Mouse (Mus musculus) left cerebral cortex, adult 2 months (tissue): Measurements from ENCODE around the gene Tmem25. TPM values are rescaled to one million over a fixed set of nuclear protein-coding genes. Genes with fewer than 3 reads are reported as not detected.

Source experiments
- DNase-seq, 2 experiments: peaks; one replicate each; pipeline ENCODE4 v3.0.0; 2021 to 2022; ENCODE audit warnings: low spot score in 2 of 2, mixed read lengths in 1 of 2; ENCODE audit errors: extremely low spot score in 1 of 2
- H3K27ac ChIP-seq: fragments of 200-600 bp; 2 replicates; pipeline ENCODE4 v1.8.1; 2022
- H3K4me3 ChIP-seq: fragments of 200-600 bp; 2 replicates; pipeline ENCODE4 v1.8.1; 2022
- CTCF ChIP-seq: fragments of 200-600 bp; IDR thresholded peaks from 2 replicates; pipeline ENCODE4 v1.8.1; 2022; ENCODE audit warnings: antibody characterized with exemption, mild to moderate bottlenecking, moderate library complexity
- intact Hi-C: fragments of 180-260 bp; cut with DNase I; formaldehyde crosslinking; loops from one replicate; pipeline ENCODE4 v1.15.1; 2025
- long read RNA-seq, 2 experiments: library from polyadenylated mRNA; stranded (forward); transcript quantifications; one replicate each; pipeline ENCODE4 v2.0.0; 2021; ENCODE audit warnings: borderline mapping rate in 2 of 2
- total RNA-seq, 2 experiments: library from RNA; stranded (reverse); gene quantifications; 2 replicates each; pipeline ENCODE4 v1.2.3; 2021

Gene Tmem25
- 10 to 100 TPM; 54.4 to 62.8 TPM for total RNA-seq
- long read RNA-seq, experiment 1, transcript Tmem25-202 (7 exons, 2,649 nt), result minor isoform, 7 of 114 reads
- long read RNA-seq, experiment 1, transcript Tmem25-201 (9 exons, 2,448 nt), result major isoform, 27 of 114 reads
- long read RNA-seq, experiment 1, partial matches to known transcripts, result 30 of 114 reads
- long read RNA-seq, experiment 1, other reads (novel, unspliced or antisense), result 48 of 114 reads
- long read RNA-seq, experiment 2, transcript Tmem25-201 (9 exons, 2,448 nt), result major isoform, 20 of 94 reads
- long read RNA-seq, experiment 2, partial matches to known transcripts, result 27 of 94 reads
- long read RNA-seq, experiment 2, other reads (novel, unspliced or antisense), result 44 of 94 reads

DNA sequence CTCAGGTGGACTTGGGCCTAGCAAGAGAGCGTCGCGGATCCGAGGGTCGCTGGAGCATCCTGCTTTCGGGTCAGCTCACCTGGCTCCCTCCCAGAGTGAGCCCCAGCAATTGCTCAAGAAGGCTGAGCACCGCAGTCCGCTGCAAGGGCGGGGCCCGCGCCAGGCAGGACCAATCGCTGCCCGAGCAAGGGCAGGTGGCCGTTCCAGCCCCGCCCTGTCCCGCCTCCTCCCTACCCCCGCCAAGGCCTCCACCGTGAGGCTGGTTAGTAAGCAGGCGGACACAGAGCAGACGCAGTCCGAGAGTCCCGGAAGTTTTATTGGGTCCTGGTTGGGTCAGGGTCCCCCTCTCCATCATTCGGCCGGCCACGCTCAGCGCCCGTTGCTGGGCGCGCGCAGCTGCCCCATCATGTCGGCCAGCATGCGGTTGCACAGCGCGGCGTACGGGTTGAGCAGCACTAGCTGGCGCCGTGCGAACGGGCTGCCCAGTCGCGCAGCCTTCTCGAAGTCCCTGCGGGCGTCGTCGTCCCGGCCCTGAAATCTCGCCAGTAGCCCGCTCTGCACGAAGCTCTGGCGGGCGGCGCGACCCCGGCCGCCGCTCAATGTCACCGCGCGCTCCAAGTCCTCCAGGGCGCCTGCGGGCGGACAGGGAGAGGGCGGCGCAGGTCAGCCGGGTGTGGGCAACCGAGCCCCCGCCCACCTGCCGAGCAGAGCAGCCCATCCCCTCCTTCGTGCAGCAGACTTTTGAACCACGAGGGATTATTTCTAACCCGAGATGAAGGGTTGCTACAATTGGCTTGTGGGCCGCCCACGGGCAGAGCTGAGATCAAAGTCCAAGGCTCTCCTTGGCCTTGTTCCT is at the start of gene Tmem25:
TSS of gene Tmem25 (minus strand) at position 206 of the 856 bp plus-strand sequence.
- H3K4me3 ChIP-seq, result peak within 1 kb of the TSS; percentile 76
- TF ChIP-seq CTCF, result no peak
- DNase-seq, result peak; percentile 88 to 90
- peak within 1 kb of the TSS; percentile 87 for H3K27ac ChIP-seq
- intact Hi-C loops, result no loop called here

DNA sequence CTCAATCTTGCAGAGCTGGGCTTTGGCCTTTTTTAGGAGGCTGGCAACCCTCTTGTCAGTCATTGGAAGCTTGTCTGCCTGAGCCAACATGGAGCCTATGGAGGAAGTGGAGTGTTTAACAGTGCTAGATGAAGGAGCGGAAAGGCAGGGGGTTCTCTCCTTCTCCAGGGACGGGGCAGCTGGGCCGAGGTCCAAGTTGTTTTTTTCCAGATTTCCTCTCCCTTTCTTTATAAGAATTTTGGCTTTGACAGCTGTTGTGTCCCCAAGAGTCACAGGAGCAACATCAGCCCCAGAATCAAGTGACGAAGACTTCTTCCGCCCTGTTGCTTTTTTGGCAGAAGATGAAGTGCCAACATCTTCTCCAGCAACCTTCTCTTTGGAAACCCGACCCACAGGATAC is 48.3 kb upstream of the Tmem25 start:
- no peak for TF ChIP-seq CTCF
- H3K4me3 ChIP-seq, result no peak overlapping the region
- intact Hi-C loops, result no loop called here
- no peak for DNase-seq
- no peak overlapping the region for H3K27ac ChIP-seq

DNA sequence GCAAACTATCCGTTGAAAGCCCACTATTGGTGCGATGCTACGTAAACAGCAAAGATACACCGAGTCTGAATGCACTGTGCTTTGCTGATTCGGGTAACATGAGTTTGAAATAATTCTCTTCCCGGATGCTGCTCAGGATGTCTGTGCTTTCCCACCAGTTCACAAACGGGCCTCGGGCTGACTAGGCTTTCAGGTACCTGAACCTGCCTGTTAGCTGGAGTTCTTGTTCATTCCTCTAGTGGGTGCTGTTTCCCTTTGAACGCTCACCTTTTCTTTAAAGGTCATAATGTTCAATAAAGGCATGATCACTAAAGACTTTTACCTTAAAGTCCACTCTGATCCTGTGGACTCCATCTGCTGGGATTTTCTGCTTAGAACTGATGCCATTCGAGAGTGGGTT is 42.1 kb upstream of the Tmem25 start:
- DNase-seq, result no peak
- Histone ChIP-seq H3K27ac (no peak overlapping the region), H3K4me3 (no peak overlapping the region)
- TF ChIP-seq CTCF, result peak; percentile 66
- intact Hi-C loops, result no loop called here

DNA sequence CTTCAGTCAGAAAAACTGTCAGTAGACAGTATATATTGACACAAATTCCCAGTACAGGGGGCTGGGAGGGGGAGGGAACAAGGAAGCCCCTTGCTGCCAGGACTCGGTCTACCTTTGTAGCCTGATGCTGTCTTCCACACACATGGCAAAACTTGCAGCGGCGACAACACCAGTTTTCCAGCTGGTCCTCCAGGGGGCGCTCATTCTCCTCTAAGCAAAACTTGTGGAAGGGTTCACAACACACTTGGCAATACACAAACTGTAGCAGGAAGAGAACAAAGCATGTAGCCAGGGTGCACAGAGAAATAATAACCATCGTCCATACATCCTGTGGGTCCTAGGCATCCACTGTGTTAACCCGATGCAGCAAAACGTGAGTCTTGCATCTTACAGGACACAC is 37.3 kb upstream of the Tmem25 start:
- TF ChIP-seq CTCF, result peak; percentile 84
- intact Hi-C loops, result loop anchor here (5.0 kb wide), 2 partner anchors 86 to 131 kb away; partner anchors contain the start of genes Atp5l and Ube4a
- Histone ChIP-seq H3K4me3 (no peak overlapping the region), H3K27ac (no peak overlapping the region)
- DNase-seq, result peak; percentile 57 to 77

DNA sequence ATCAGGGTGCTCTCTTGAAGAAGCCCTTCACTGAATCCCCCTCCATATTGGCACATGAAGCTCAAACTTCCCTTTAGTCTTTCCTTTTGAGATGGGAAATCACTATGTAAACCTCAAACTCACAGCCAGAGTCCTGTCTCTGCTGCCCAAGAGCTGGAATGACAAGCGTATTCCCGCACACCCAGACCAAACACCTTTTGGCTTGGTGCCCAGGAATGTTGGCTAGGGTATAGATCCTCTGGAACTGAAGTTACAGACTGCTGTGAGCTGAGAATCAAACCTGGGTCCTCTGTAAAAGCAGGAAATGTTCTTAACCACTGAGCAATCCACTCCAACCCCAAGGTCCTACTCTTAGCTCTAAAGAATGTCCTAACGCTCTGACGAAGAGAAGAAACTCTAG is 33.2 kb upstream of the Tmem25 start:
- no peak for DNase-seq
- Histone ChIP-seq H3K27ac (no peak overlapping the region), H3K4me3 (no peak overlapping the region)
- intact Hi-C loops, result no loop called here
- TF ChIP-seq CTCF, result no peak

DNA sequence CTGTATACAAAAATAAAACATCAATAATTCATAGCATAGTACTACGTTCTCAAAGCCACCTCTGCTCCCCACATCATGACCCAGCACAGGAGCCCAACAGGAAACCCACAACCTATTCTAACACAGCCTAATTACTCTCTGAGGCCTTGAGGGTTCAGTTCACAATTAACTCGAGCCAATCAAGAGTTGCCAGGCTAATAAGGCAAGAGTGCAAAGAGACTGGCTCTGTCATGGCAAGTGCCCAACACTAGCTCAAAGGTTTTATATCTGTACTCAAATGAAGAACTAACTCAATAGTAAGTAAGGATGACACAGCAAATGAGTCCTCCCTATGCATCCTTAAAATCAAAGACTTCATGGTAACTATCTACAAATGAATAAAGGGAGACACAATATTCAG is 31.4 kb upstream of the Tmem25 start:
- intact Hi-C loops, result no loop called here
- Histone ChIP-seq H3K4me3 (no peak overlapping the region), H3K27ac (no peak overlapping the region)
- no peak for DNase-seq
- TF ChIP-seq CTCF, result no peak

DNA sequence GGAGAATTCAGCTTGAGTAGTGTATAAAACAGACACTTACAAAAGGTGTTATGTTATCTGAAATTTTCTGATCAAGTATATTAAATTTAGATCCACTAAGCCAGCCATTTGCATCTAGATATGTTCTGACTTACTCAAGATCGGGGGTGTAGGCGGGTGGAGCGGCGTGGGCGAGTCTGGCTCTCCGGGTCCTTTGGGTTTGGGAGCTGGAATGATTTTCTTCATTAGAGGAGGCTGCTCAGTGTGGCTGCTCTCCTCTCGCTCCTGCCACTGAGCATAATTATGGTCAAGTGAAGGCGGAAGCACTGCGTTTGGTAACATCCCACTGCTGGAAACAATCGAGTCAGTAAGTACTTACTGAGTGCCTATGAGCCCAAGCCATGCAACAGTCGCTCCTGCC is 29.8 kb upstream of the Tmem25 start:
- intact Hi-C loops, result no loop called here
- Histone ChIP-seq H3K27ac (no peak overlapping the region), H3K4me3 (no peak overlapping the region)
- no peak for TF ChIP-seq CTCF
- no peak for DNase-seq

DNA sequence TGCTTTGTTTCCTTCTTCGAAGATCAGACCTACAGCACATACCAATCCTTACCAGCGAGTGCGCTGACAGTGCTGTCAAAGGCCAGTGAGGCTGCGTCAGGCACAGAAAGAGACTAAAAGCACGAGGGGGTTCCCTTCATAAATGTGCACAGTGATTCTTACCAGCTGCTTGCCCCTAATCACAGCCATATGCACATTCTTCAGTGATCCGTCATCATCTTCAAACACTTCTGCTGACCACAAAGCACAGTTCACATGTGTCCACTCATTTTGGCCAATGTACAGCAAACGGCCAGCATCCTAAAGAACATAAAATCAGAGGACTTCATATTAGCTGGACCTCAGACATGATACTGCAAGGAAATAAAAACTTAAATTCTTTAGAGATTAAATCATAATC is 27.6 kb upstream of the Tmem25 start:
- Histone ChIP-seq H3K27ac (no peak overlapping the region), H3K4me3 (no peak overlapping the region)
- intact Hi-C loops, result no loop called here
- no peak for TF ChIP-seq CTCF
- DNase-seq, result no peak

DNA sequence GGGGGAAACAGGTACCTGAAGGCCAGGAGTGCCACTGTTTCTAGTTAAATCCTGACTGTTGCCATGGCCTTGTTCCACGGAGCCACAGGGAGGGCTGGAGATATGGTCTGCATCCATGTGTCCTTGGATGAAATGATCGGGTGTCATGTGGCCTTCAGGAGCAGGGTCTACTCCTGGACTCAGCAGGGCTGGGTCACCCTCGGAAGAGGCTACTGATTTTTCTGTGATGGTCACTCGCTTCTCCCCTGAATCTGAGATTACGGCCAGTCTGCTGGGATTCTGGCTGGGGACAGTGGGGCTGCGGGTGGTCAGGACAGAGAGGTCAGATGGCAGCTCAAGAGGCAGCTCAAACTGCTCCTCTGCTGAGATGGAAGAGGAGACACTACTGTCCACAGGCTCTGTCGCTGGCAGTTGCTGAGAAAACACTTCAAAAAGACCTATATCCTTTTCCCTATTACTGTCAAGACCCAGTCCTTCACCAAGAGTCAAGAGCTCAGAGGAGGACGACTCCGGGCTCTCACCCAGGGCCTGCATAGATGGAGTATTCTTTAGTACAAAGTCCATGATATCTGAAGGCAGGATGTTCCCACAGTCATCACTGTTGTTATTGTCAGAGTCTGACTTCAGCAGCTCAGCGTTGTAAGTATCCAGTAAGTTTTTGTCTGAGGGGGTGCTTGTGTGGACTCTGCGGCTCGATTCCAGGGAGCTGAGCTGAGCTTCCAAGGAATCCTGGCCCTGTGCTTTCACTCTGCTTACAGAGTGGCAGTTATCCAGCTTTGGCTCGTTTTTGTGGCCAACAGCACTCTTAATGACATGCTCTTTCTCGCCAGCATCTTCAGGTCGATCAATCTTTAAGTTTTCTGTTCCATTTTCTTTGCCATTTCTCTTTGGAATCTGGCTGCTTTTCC is 21.1 kb upstream of the Tmem25 start:
- DNase-seq, result no peak
- Histone ChIP-seq H3K4me3 (no peak overlapping the region), H3K27ac (no peak overlapping the region)
- TF ChIP-seq CTCF, result no peak
- intact Hi-C loops, result loop anchor here (10.0 kb wide), 1 partner anchor 325 kb away; no protein-coding TSS in a partner anchor

DNA sequence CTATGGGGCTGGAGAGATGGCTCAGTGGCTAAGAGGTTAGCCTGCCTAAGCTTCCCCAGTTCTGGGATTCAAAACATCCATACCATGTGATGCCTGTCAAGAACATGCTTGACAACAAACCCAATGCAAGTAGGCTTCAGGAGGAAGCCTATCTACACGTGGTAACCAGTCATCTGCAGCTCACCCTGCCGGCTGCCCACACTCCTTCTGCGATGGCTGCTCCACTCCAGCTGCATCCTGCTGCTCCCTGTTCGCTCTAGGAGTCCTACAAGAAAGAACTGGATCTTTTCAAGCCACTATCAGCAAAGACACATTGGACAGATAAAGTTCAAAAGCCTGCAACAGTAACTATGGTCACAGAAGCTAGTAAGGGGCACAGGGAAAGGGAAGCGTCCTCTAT is 18.4 kb upstream of the Tmem25 start:
- intact Hi-C loops, result loop anchor here (10.0 kb wide), 1 partner anchor 327 kb away; no protein-coding TSS in a partner anchor
- no peak overlapping the region for H3K27ac ChIP-seq
- TF ChIP-seq CTCF, result no peak
- no peak overlapping the region for H3K4me3 ChIP-seq
- no peak for DNase-seq

DNA sequence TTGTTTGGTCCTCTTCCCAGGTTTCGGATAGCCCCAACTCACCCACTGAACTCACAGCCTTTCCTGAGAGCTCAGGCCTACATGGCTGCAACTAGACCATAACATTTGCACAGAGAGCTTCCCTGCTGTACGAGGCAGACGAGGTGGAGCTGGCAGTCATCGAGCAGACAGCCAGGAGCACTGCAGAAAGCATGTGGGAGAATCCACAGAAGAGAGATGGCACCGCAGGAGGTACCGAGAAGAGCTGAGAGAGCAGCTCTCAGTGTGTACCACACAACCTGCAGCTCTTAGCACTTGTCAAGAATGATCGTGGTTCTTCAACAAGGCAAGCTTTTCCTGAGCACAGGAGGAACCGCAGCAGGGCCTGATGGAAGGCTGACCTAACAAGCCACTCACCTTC is 15.1 kb upstream of the Tmem25 start:
- intact Hi-C loops, result loop anchor here (10.0 kb wide), 1 partner anchor 331 kb away; no protein-coding TSS in a partner anchor
- no peak for TF ChIP-seq CTCF
- DNase-seq, result no peak
- no peak overlapping the region for H3K27ac ChIP-seq
- H3K4me3 ChIP-seq, result no peak overlapping the region

DNA sequence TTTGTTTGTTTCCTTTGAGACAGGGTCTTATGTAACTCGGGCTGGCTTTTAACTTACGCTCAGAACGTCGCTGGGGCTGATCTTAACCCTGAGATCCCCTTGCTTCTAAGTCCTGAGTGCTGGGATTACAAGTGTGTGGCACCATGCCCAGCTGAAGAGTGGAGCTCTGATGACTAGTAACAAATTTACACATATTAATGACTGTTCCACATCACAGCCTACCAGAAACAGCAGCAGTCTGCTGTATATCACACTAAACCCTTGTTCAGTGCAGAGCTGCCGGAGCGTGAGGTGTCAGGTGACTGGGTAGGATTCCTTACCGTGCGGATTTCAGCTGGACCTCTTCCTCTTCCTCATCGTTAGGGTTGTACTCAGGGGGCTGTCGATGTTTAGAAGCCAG is 11.2 kb upstream of the Tmem25 start:
- H3K4me3 ChIP-seq, result no peak overlapping the region
- intact Hi-C loops, result loop anchor here (10.0 kb wide), 1 partner anchor 334 kb away; no protein-coding TSS in a partner anchor
- no peak overlapping the region for H3K27ac ChIP-seq
- no peak for DNase-seq
- TF ChIP-seq CTCF, result no peak
